Mouse (Mus musculus) heart, postnatal 0 days (tissue): ENCODE measurements around the gene Kif24. TPM values are rescaled to one million over a fixed set of nuclear protein-coding genes. Genes with fewer than 3 reads are reported as not detected.

Experiments
- ATAC-seq: fragments of 200-750 bp; cut with Nextera tagmentation; 2 replicates; pipeline ENCODE4 v1.8.0; 2017; ENCODE audit warnings: low read depth, moderate number of reproducible peaks, moderate library complexity; ENCODE audit not compliant: insufficient read depth
- DNase-seq: peaks from one replicate; pipeline ENCODE4 v3.0.0-alpha.2; 2016; ENCODE audit warnings: low spot score
- H3K27ac ChIP-seq: fragments of 300-500 bp; sonication (generic); 2 replicates; pipeline ENCODE4 v1.5.1; 2014; ENCODE audit warnings: low read depth, mild to moderate bottlenecking
- H3K27me3 ChIP-seq: fragments of 300-500 bp; sonication (generic); 2 replicates; pipeline ENCODE4 v1.6.1; 2014; ENCODE audit warnings: low read length, mixed read lengths; ENCODE audit not compliant: control insufficient read depth, insufficient read depth
- H3K36me3 ChIP-seq: fragments of 300-500 bp; sonication (generic); replicated peaks from 2 replicates; pipeline ENCODE4 v1.6.1; 2014; ENCODE audit warnings: low read length, mixed read lengths; ENCODE audit not compliant: control insufficient read depth, insufficient read depth
- H3K4me1 ChIP-seq: fragments of 300-500 bp; sonication (generic); 2 replicates; pipeline ENCODE4 v1.6.1; 2014; ENCODE audit warnings: antibody characterized with exemption; ENCODE audit not compliant: control insufficient read depth, insufficient read depth
- H3K4me2 ChIP-seq: fragments of 300-500 bp; sonication (generic); 2 replicates; pipeline ENCODE4 v1.6.1; 2014; ENCODE audit warnings: low read depth, mild to moderate bottlenecking, low read length, moderate library complexity
- H3K4me3 ChIP-seq: fragments of 300-500 bp; sonication (generic); 2 replicates; pipeline ENCODE4 v1.5.1; 2014; ENCODE audit warnings: low read depth, low read length
- H3K9ac ChIP-seq: fragments of 300-500 bp; sonication (generic); replicated peaks from 2 replicates; pipeline ENCODE4 v1.6.1; 2014; ENCODE audit warnings: low read depth, low read length, mixed read lengths
- H3K9me3 ChIP-seq: fragments of 300-500 bp; sonication (generic); replicated peaks from 2 replicates; pipeline ENCODE4 v1.6.1; 2016; ENCODE audit warnings: low read length; ENCODE audit not compliant: control insufficient read depth
- CTCF ChIP-seq: IDR thresholded peaks from 2 replicates; pipeline ENCODE4 v1.5.1; 2016; ENCODE audit warnings: antibody characterized with exemption, control low read depth, low read depth
- EP300 ChIP-seq: IDR thresholded peaks from 2 replicates; pipeline ENCODE4 v1.6.1; 2016; ENCODE audit warnings: antibody characterized with exemption, low read depth
- WGBS: fragments of 180-500 bp; shearing (Covaris S2); extraction: QIAGEN DNeasy Blood & Tissue Kit; methylation state at CpG from one replicate; pipeline ENCODE4 v1.1.7; 2014; 5-methylcytosine and 5-hydroxymethylcytosine counted together
- polyA plus RNA-seq: library from polyadenylated mRNA; unstranded; fragments of >200 nt; fragmentation: Nextera tagmentation; extraction: Ambion mirVana; gene quantifications from 2 replicates; pipeline ENCODE4 v1.2.1, GENCODE M21; 2015
- total RNA-seq: library from RNA; depleted of rRNA; stranded (reverse); fragments of >200 nt; gene quantifications from 2 replicates; pipeline ENCODE4 v1.2.3, GENCODE M21; 2014; ENCODE audit warnings: low replicate concordance

The Kif24 gene
- total and polyA plus RNA-seq, 2 experiments from 2014 or later = 1.4 to 3.4 TPM

DNA sequence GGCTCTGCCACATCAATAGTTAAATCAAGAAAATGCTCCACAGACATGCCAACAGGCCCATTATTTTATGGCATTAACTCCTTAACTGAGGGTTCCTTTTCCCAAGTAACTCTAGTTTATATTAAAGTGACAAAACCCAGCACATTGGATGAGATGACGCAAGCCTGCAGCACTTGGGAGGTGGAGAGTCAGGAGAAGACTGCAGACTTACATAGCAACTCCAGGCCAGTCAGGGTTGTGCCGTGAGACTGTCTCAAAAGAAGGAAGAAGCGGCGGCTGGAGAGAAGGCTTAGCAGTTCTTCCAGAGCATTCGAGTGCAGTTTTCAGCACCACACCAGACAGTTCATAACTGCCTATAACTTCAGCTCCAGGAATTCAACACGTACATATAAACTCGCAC lies 105.3 kb downstream of the Kif24 start:
- no peak for DNase-seq
- Histone ChIP-seq H3K4me3 (no peak overlapping the region), H3K4me1 (no peaks in the 10 kb centered on the region), H3K9me3 (no peaks in the 10 kb centered on the region), H3K36me3 (peaks cover 5% of the 10 kb centered on the region; the same call in 1 of the 2 replicates), H3K4me2 (no peak overlapping the region), H3K27ac (no peak overlapping the region), H3K27me3 (no peaks in the 10 kb centered on the region), H3K9ac (no peak overlapping the region)
- TF ChIP-seq CTCF (no peak), EP300 (no peak)
- WGBS = 89% methylated on average over 7 of the region's 7 CpGs
- ATAC-seq = no peak

DNA sequence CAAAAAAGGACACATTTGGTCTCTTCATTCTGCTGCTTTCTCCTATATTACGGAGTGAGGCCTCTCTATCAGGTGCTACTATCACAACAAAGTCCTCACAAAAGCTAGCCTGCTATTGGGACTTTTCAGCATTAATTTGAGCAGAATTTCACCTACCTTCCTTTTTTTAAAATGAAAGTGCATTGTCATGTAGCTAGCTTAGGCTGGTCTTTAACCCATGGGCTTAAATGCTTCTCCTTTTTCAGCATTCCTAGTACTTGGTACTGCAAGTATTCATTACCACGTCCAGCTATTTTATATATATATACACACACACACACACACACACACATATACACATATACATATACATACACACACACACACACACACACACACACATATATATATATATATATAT lies 106.0 kb downstream of the Kif24 start:
- peaks cover 5% of the 10 kb centered on the region; the same call in 1 of the 2 replicates for H3K36me3 ChIP-seq
- WGBS = 90% methylated on average over 2 of the region's 2 CpGs
- no peaks in the 10 kb centered on the region for H3K9me3 ChIP-seq
- no peak for DNase-seq
- H3K27me3 ChIP-seq = no peaks in the 10 kb centered on the region
- H3K4me1 ChIP-seq = no peaks in the 10 kb centered on the region
- TF ChIP-seq CTCF (no peak), EP300 (no peak)
- no peak overlapping the region for H3K4me3 ChIP-seq
- no peak overlapping the region for H3K4me2 ChIP-seq
- no peak overlapping the region for H3K27ac ChIP-seq
- ATAC-seq = no peak
- H3K9ac ChIP-seq = no peak overlapping the region

DNA sequence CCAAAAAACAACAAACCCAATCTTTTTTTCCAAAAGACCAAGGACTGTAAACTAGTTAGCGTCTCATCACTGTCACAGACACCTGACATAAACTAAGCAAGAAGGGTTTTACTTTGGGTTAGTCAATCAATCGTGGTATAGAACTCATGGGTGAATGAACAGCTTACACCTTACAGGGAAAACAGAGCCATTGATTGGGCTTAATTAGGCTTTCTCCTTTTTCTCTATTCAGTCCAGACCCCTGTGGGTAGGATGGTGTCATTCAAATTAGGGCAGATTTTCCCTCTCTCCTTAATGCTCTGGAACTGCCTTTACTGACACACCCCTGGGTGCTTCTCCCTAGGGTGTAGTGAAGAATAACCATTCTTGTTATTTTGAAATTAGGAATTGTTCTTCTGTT lies 107.5 kb downstream of the Kif24 start:
- WGBS = 88% methylated on average over 2 of the region's 2 CpGs
- DNase-seq = no peak
- Histone ChIP-seq H3K9me3 (no peaks in the 10 kb centered on the region), H3K4me3 (no peak overlapping the region), H3K27ac (no peak overlapping the region), H3K9ac (no peak overlapping the region), H3K27me3 (no peaks in the 10 kb centered on the region), H3K36me3 (peaks cover 5% of the 10 kb centered on the region; the same call in 1 of the 2 replicates), H3K4me2 (no peak overlapping the region), H3K4me1 (no peaks in the 10 kb centered on the region)
- TF ChIP-seq EP300 (no peak), CTCF (no peak)
- ATAC-seq = no peak

DNA sequence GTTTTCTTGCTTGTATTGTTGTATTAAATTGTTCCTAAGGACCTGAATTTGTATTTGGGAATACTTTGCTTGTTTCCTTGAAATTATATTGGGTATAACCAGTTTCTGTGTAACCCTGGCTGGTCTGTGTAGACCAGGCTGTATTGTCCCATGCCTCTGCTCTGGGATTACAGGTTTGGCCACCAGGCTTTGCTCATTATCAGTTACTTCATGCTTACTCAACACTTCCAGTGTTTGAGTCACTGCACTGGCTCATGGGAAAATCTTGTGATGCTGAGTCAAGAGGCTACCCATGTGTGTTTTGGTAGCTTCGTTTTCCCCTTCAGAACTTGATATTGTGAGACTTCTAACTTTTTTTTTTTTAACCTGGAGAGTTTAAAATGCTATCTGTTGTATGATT lies 111.4 kb downstream of the Kif24 start:
- H3K4me3 ChIP-seq = no peak overlapping the region
- DNase-seq (no peak), ATAC-seq (no peak)
- H3K4me1 ChIP-seq = peaks cover 5% of the 10 kb centered on the region; the same call in 1 of the 2 replicates
- TF ChIP-seq CTCF = no peak
- no peak for TF ChIP-seq EP300
- H3K27me3 ChIP-seq = no peaks in the 10 kb centered on the region
- WGBS = 92% methylated on average over 1 of the region's 1 CpGs
- no peak overlapping the region for H3K9ac ChIP-seq
- H3K4me2 ChIP-seq = no peak overlapping the region
- no peaks in the 10 kb centered on the region for H3K9me3 ChIP-seq
- H3K36me3 ChIP-seq = 0 out of 2 replicates have a peak, but pooled peaks cover 5% of the 10 kb centered on the region
- H3K27ac ChIP-seq = no peak overlapping the region

DNA sequence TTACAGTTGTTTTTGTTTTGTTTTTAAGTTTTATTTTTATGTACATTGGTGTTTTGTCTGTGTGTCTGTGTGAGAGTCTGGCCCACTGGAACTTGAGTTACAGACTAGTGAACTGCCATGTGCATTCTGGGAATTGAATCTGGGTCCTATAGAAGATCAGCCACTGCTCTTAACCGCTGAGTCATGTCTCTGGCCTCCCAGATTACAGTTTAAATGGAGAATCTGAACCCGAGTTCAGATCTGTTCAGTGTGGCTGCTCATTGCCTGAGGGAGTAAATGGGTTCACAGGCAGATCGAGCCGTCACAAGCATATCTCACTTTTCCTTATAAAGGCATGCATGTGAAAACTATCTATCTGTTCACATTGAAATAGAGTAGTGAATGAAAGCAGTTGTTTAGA lies 111.9 kb downstream of the Kif24 start:
- no peak overlapping the region for H3K4me3 ChIP-seq
- TF ChIP-seq EP300 (no peak), CTCF (no peak)
- no peak overlapping the region for H3K4me2 ChIP-seq
- no peak for DNase-seq
- 0 out of 2 replicates have a peak, but pooled peaks cover 5% of the 10 kb centered on the region for H3K36me3 ChIP-seq
- H3K4me1 ChIP-seq = peaks cover 10% of the 10 kb centered on the region; the same call in 1 of the 2 replicates
- 76% methylated on average over 4 of the region's 4 CpGs for WGBS
- H3K9ac ChIP-seq = no peak overlapping the region
- ATAC-seq = no peak
- H3K9me3 ChIP-seq = no peaks in the 10 kb centered on the region
- no peaks in the 10 kb centered on the region for H3K27me3 ChIP-seq
- no peak overlapping the region for H3K27ac ChIP-seq

DNA sequence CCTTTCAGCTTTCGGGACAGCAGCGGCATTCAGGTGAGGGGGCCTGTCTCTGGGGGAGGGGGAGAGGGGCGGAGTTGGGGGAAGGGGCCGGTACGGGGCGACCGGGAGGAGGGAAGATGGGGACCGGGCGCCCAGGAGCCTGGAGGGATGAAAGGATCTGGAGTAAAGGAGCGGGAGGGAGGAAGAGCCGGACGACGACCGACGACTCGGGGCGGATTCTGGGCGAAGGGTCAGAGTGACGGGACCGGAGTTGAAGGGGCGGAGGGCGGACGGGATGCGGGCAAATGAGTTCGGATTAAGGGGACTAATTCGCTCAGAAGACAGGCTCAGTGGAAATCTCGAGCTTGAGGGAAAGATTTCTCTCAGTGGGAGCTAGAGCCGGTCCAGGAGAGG lies 115.5 kb downstream of the Kif24 start:
- H3K4me2 ChIP-seq = peak overlapping the region; percentile 72
- peak overlapping the region; percentile 74 for H3K9ac ChIP-seq
- no peaks in the 10 kb centered on the region for H3K9me3 ChIP-seq
- TF ChIP-seq CTCF (no peak), EP300 (no peak)
- H3K27ac ChIP-seq = peak overlapping the region; percentile 78
- peak; percentile 54 for ATAC-seq
- H3K36me3 ChIP-seq = no peaks in the 10 kb centered on the region
- H3K4me3 ChIP-seq = peak overlapping the region; percentile 69
- no peaks in the 10 kb centered on the region for H3K27me3 ChIP-seq
- under 1% methylated on average over 26 of the region's 28 CpGs for WGBS
- DNase-seq = peak; percentile 27
- peaks cover 10% of the 10 kb centered on the region; the same call in 1 of the 2 replicates for H3K4me1 ChIP-seq
